Mouse (Mus musculus) midbrain, embryonic 16.5 days (tissue): ENCODE measurements around the gene Limk2. TPM values are rescaled to one million over a fixed set of nuclear protein-coding genes. Genes with fewer than 3 reads are reported as not detected.

Experiments
- polyA plus RNA-seq: library from polyadenylated mRNA; unstranded; fragments of >200 nt; fragmentation: Nextera tagmentation; extraction: Ambion mirVana; gene quantifications from 2 replicates; pipeline ENCODE4 v1.2.1, GENCODE M21; 2015

The Limk2 gene
- polyA plus RNA-seq, 1 experiment from 2014 or later, result 187 TPM

Other genes with a start within 250 kb of the Limk2 start
- 19.0 and 19.4 TPM in 2 replicates for gene Sfi1, start 215.7 kb downstream of the Limk2 start, polyA plus RNA-seq
- gene Eif4enif1, start 206.8 kb downstream of the Limk2 start, polyA plus RNA-seq, result 54.2 and 57.9 TPM in 2 replicates
- 212 and 223 TPM in 2 replicates for gene Drg1, start 142.8 kb downstream of the Limk2 start, polyA plus RNA-seq
- 41.6 and 52.0 TPM in 2 replicates for gene Patz1, start 120.3 kb downstream of the Limk2 start, polyA plus RNA-seq
- gene Pik3ip1, start 78.8 kb downstream of the Limk2 start, polyA plus RNA-seq, result 22.8 and 29.5 TPM in 2 replicates
- 45.3 and 46.2 TPM in 2 replicates for gene Rnf185, start 43.2 kb upstream of the Limk2 start, polyA plus RNA-seq
- 1.7 and 3.9 TPM in 2 replicates for gene Pla2g3, start 79.1 kb upstream of the Limk2 start, polyA plus RNA-seq
- gene Inpp5j, start 95.6 kb upstream of the Limk2 start, polyA plus RNA-seq, result 8.3 and 10.3 TPM in 2 replicates
- gene Selenom, start 105.5 kb upstream of the Limk2 start, polyA plus RNA-seq, result 87.5 and 129 TPM in 2 replicates
- 14.2 and 14.7 TPM in 2 replicates for gene Smtn, start 131.4 kb upstream of the Limk2 start, polyA plus RNA-seq
- 33.7 and 38.5 TPM in 2 replicates for gene Morc2a, start 240.0 kb upstream of the Limk2 start, polyA plus RNA-seq